Mouse (Mus musculus): ENCODE measurements at regions not wholly inside any gene's neighbourhood (a gene's known extent, or its start where the extent isn't known, plus 50 kb on each side); places are given as distances from the start of the nearest gene placed in this dataset.

DNA sequence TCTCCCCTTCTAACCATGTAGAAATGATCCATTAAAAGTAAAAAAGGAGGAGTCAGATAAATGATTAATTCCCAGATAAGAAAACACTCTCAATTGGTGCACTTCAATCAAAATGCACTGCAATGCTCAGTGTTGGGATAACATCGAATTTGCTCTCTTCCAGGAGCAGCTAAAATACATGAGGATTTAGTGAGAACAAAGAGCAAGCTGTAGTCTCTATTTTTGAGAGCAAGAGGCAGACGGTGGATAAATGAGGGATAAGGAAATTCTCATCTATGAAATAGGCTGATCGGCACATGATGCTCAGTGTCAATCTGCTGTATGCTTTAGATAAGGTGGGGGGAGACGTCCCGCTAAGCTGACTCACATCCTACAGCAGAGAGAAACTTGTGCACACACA, 1254.1 kb downstream of the Fscb start:
- Histone ChIP-seq H3K4me3 (no peak overlapping the region), H3K36me3 (replicated peaks) (no peaks in the 10 kb centered on the region), H3K27ac (no peak overlapping the region), H3K4me2 (no peak overlapping the region), H3K27me3 (replicated peaks) (no peaks in the 10 kb centered on the region), H3K4me1 (no peaks in the 10 kb centered on the region), H3K9me3 (no peaks in the 10 kb centered on the region), H3K9ac (no peak overlapping the region)
- 56% methylated on average over 5 of the region's 5 CpGs for WGBS
- ATAC-seq (replicated peaks), result peak; percentile 52; the same call in 1 of the 2 replicates

Data from midbrain, embryonic 15.5 days (tissue).